Mouse (Mus musculus): ENCODE results near the gene Gm48551.

DNA sequence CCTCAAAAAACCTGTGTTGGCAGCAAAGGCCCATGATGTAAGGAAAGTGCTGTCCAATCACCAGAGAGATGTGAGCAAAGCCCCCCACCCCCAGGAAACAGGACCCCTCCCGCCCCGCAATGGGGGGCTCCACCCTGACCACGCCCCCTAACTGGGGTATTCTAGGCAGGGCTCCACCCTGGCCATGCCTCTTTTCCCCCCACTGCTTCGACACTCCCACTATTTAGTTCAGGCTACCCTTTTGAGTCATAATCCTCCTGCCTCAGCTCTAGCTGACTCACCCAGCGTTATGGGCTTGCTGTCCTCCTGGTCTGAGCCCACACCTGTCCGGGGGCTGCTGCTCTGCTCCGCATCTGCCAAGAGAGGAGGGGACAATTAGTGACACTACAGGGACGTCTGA lies 25.1 kb downstream of the Gm48551 start:
- no peak for TF ChIP-seq HCFC1 (IDR thresholded peaks at IDR 0.05; ENCODE audit: borderline replicate concordance, insufficient read depth, low read length)
- TF ChIP-seq ZC3H11A (IDR thresholded peaks at IDR 0.05; ENCODE audit: borderline replicate concordance, low read depth, low read length): no peak
- no peak for TF ChIP-seq MAFK (IDR thresholded peaks at IDR 0.05; ENCODE audit: insufficient read depth, low read depth, low read length)
- no peak for TF ChIP-seq CHD2 (IDR thresholded peaks at IDR 0.05; ENCODE audit: low read depth, low read length)
- TF ChIP-seq ZNF384 (IDR thresholded peaks at IDR 0.05; ENCODE audit: low read depth, low read length): no peak
